Mouse (Mus musculus) CD8-positive naive resting alpha-beta T cell, adult 2 months (primary cell): ENCODE data around the gene Rbpjl.

Source experiments
- DNase-seq, 2 experiments: peaks; one replicate each; pipeline ENCODE4 v3.0.0; 2022; ENCODE audit warnings: low read depth in 2 of 2, low spot score in 2 of 2

The Rbpjl gene

GRCm38 (mm10) chr2:164443460-164444000 is 40.6 kb downstream of the Rbpjl start, which contains the start of gene Sdc4:
TSS of gene Sdc4 (minus strand) at chr2:164443887.
- DNase-seq = no peak

GRCm38 (mm10) chr2:164444701-164445100 is 41.8 kb downstream of the Rbpjl start:
- no peak for DNase-seq

DNA sequence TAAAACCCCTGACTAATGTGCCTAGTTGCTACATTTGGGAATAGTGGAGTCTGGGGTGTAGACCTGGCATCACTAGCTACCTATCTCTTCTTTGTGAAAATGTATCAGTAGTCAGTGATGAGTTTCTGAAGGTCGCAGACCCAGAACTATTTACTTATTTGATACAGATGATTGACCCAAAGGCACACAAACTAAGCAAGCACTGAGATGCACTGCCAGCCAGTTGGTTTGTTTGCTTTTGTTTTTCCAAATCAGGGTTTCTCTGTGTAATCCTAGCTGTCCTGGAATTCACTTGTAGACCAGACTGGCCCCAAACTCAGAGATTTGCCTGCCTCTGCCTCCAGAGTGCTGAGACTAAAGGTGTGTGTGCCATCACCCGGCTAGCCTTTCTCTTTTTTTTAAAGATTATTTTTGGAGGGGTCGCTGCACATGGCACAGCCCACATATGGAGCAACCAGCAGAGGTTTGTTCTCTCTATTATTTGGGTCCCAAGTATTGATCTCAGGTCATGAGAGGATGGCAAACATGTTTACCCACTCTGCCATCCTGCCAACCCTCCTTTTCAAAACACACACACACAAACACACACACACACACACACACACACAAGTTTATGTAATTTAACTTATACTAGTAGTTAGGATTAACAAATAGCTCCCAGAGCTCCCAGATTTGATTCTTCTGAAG is 42.6 kb downstream of the Rbpjl start:
- no peak for DNase-seq

GRCm38 (mm10) chr2:164446086-164446469 is 43.1 kb downstream of the Rbpjl start:
- DNase-seq = no peak

DNA sequence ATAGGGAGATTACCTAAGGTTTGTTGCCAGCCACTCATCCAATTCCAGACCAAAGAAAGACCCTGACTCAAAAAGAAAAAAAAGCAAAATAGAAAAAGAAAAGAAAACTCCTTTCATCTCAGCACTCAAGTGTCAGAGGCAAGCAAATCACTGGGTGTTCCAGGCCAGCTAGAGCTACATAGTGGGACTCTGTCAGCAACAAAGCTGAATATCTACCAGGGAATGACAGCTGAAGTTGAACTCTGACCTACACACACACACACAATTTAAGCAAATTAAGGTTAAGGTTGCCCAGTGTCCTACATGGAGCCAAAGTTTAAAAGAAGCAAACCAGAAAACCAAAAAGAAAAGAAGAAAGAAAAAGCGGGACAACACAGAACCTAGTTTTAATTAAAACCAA is 45.2 kb downstream of the Rbpjl start:
- DNase-seq = no peak

- DNase-seq = no peak
Observed at GRCm38 (mm10) chr2:164448921-164449320, 46.0 kb downstream of the Rbpjl start.

- DNase-seq = no peak
Observed at GRCm38 (mm10) chr2:164449341-164450042, 46.6 kb downstream of the Rbpjl start.

GRCm38 (mm10) chr2:164452000-164452676 is 49.2 kb downstream of the Rbpjl start:
- DNase-seq = no peak

DNA sequence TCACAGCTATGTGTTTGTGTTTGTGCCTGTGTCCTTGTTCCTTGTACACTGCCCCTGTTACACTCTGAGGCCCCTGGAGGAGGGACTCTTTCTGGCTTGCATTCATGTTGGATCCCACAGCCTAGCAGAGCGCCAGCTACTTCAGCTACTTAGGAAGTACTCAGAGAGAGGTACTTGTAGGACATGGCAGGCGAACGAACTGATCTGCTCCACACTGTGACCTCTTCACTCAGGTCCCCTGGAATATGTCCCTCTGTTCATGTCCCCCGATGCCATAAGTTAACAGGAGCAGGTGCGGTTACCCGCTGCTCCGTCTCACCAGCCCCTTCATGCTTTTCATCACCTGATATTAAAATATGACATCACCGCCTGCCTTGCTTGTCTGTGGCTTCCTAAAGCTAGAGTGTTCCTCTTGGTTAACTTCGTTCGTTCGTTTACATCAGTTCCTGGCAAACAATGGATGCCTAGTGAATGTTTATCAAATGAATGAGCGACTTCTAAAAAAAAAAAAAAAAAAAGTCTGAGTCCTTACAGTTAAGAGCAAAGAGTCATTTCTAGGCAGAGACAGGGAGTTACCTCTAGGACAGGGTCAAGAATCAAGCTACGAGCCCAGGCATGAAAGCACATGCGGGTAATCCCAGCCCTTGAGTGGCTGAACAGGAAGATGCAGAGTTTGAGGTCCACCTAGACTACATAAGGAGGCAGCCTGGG is 50.3 kb downstream of the Rbpjl start:
- no peak for DNase-seq

DNA sequence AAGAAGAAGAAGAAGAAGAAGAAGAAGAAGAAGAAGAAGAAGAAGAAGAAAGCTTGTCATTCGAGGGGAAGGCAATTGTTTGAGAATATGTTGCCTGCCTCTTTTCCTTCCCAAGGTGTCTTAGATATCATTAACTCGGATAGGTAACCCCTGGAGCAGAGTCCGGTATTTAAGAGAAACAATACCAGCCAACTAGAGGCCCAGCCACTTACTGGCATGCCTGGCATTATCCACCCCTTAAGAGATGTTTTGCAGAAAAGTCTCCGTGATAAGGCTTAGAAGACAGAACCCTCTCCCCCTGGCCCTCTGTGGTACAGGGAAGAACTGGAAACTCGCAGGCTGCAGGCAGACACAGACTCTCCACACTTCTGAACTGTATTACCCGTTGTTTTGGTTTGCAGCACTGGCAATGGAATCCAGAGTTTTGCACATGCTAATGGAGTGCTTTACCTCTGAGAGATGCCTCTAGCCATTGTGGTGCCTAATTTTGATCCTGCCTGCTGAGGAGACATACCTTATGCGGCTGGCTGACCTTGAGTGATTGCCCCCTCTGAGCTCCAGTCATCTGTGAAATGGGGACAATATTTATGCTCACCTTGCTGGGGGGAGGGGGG is 51.1 kb downstream of the Rbpjl start:
- no peak for DNase-seq

GRCm38 (mm10) chr2:164454846-164455245 is 51.9 kb downstream of the Rbpjl start:
- no peak for DNase-seq

GRCm38 (mm10) chr2:164455421-164456190 is 52.7 kb downstream of the Rbpjl start:
- no peak for DNase-seq

GRCm38 (mm10) chr2:164456413-164456812 is 53.5 kb downstream of the Rbpjl start:
- no peak for DNase-seq

GRCm38 (mm10) chr2:164456864-164457300 is 53.9 kb downstream of the Rbpjl start, which contains the start of gene Sys1:
TSS of gene Sys1 (plus strand) at chr2:164456964.
- DNase-seq = no peak

DNA sequence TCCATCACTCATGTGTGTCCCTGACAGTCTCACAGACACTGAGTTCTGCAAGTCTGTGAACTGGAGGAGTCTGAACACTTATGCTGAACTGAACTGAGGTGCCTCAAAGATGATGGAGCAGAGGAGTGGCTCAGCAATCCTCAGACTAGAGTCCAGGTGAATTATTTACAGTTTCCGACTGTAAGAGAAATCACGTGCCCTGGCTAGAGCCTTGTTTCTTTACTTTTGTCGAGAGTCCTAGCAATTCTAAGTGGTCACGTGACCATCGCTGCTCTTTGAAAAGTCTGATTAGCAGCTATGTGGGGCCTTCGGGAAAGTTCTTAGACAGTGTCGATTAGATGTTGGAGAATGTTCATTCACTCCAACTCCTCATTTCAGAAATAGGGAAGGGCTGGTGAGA is 55.0 kb downstream of the Rbpjl start:
- DNase-seq = no peak

DNA sequence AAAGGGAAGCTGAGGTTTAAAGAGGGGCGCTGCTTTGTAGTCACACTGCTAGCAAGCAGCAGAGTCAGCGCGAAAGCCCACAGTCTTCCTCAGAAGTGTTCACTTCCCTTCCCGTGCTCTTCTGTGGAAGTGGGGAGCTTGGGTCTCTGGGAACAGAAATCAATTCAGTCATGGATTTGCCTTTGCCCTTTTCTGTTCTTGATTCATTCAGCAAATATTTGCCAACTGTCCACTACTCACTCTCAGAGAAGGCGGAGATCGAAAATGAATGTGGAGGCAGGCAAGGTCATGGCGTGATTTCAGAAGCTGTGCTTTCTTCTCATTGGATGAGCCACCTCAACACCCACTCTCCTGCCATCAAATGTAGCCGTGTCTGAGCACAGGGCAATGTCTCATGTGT is 55.6 kb downstream of the Rbpjl start:
- no peak for DNase-seq

GRCm38 (mm10) chr2:164460745-164461551 is 58.0 kb downstream of the Rbpjl start, which contains the start of gene Gm20458:
TSS of gene Gm20458 (plus strand) at chr2:164460967.
- peak; percentile 92 to 93 for DNase-seq
